Mouse (Mus musculus): ENCODE data around the gene Grk6.

- TF ChIP-seq POLR2A (IDR thresholded peaks at IDR 0.05; ENCODE audit: low read depth, low read length) = no peak
- TF ChIP-seq CTCF (IDR thresholded peaks at IDR 0.05; ENCODE audit: extremely low read depth, insufficient read length, insufficient replicate concordance, low read depth, low read length) = no peak
Measured at GRCm38 (mm10) chr13:55465830-55466440, 21.1 kb downstream of the Grk6 start.

Measured in small intestine, adult 2 months (tissue).